Comparison of ENCODE assay signal across 15 mouse cellular contexts in the genomic region with DNA sequence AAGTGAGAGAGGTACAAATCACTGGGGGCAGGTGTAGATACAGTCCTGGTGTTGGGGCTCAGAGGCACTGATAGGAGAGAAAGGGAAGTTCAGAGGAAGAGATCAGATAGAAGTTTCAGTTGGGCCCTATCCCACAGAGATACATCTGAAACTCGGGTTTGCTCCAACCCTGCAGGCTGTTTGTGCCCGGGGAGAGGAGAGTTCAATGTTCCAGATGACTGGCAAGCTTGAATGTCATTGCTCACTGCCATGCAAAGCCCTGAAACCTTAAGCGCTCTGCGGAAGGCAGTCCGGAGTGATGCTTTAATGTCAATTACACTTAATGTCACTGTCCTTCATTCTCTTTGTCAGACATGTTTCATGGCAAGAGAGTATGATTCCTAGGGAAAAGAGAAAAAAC. TPM values are rescaled to one million over a fixed set of nuclear protein-coding genes. Genes with fewer than 3 reads are reported as not detected.
"Had no signal": no experiment of that assay in that cellular context is flagged by ENCODE, and none has a peak within 500 bp of the region (broad histone marks: within the 10 kb centered on the region; RNA-seq: fewer than 3 reads in every experiment).

No protein-coding gene starts in this region.

- H3K9me3 ChIP-seq: limb, embryonic 12.5 days; liver, embryonic 13.5 days; lung, embryonic 15.5 days; midbrain, embryonic 12.5 days had no signal

- H3K27ac ChIP-seq: layer of hippocampus, adult 2 months; limb, embryonic 12.5 days; liver, embryonic 13.5 days; lung, embryonic 15.5 days; macrophage; midbrain, embryonic 12.5 days; stomach, postnatal 0 days had no signal

- H3K27me3 ChIP-seq: limb, embryonic 12.5 days; liver, embryonic 13.5 days; lung, embryonic 15.5 days; midbrain, embryonic 12.5 days had no signal

- H3K9ac ChIP-seq: limb, embryonic 12.5 days; liver, embryonic 13.5 days; liver, postnatal 0 days; lung, embryonic 15.5 days; midbrain, embryonic 12.5 days had no signal

- H3K4me1 ChIP-seq: liver, embryonic 13.5 days had no signal

- ATAC-seq: liver, postnatal 0 days had no signal

- H3K36me3 ChIP-seq: liver, embryonic 13.5 days; lung, embryonic 15.5 days; midbrain, embryonic 12.5 days had no signal

- H3K4me2 ChIP-seq: limb, embryonic 12.5 days; liver, embryonic 13.5 days; lung, embryonic 15.5 days; midbrain, embryonic 12.5 days had no signal

- DNase-seq: kidney, adult 9 months; kidney, postnatal 4 days; liver; liver, embryonic 13.5 days; liver, postnatal 0 days; lung, postnatal 14 days; thymus, postnatal 4 days had no signal

- H3K4me3 ChIP-seq: layer of hippocampus, adult 2 months; limb, embryonic 12.5 days; liver, embryonic 13.5 days; lung, embryonic 15.5 days; midbrain, embryonic 12.5 days had no signal

RNA-seq across cellular contexts. Expression of gene Gm21915, which starts 54.6 kb away (rescaled TPM):
- polyA plus RNA-seq: limb, embryonic 12.5 days; liver, embryonic 13.5 days; liver, postnatal 0 days; lung, embryonic 15.5 days; macrophage; midbrain, embryonic 12.5 days; midbrain, postnatal 0 days; neural tube, embryonic 11.5 days; stomach, postnatal 0 days had no signal
